Mouse (Mus musculus): ENCODE data around the gene 2900011O08Rik.

DNA sequence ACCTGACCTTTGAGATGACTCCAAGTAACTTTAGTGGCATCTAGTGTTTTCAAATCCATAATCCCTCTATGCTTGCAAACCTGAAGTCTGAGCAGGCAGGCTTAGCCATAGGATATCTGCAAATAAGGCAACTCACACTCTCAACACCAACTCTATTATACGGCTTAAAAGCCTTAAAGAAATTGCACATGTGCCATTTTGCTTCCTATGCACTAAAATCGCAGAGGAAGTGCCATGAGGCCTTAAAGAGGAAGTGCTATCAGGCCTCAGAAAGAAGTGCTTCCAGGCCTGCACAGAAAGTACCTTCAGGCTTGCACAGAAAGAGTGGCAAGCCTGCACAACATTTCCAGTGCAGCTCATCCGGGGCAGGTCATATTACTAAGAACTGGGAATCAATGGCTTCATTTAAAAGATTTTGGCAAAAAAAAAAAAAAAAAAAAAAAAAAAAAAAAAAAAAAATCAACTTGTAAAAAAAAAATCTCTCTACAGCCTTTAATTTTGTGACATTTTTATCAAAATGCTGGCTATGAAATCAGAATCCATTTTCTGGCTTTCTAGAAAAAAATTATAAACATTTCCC lies 123.3 kb downstream of the 2900011O08Rik start:
- TF ChIP-seq CTCF (IDR thresholded peaks at IDR 0.05; ENCODE audit: low read depth, low read length) (no peak), POLR2A (IDR thresholded peaks at IDR 0.05; ENCODE audit: borderline replicate concordance, low read depth, low read length) (no peak)

Data from bone marrow macrophage, adult 2 months (primary cell).